Mouse (Mus musculus) liver, embryonic 15.5 days (tissue): ENCODE data around the gene Guca1a. TPM values are rescaled to one million over a fixed set of nuclear protein-coding genes. Genes with fewer than 3 reads are reported as not detected.
A peak's percentile ranks its signal among the peaks of the same experiment; 100 is the strongest.
"Not testable (repeated sequence)": the region's sequence is repeated elsewhere in the genome, so short reads cannot be mapped to it uniquely, and the experiment has no call there.

ENCODE experiments used
- ATAC-seq: fragments of 200-750 bp; cut with Nextera tagmentation; 2 replicates; pipeline ENCODE4 v1.8.0; 2017; ENCODE audit warnings: moderate number of reproducible peaks, mild to moderate bottlenecking, moderate library complexity; ENCODE audit not compliant: insufficient read depth
- H3K27ac ChIP-seq: fragments of 300-500 bp; sonication (generic); replicated peaks from 2 replicates; pipeline ENCODE4 v1.5.1; 2015; ENCODE audit warnings: mild to moderate bottlenecking, inconsistent platforms
- H3K27me3 ChIP-seq: fragments of 300-500 bp; sonication (generic); 2 replicates; pipeline ENCODE4 v1.6.1; 2015; ENCODE audit warnings: mild to moderate bottlenecking, inconsistent platforms
- H3K36me3 ChIP-seq: fragments of 300-500 bp; sonication (generic); replicated peaks from 2 replicates; pipeline ENCODE4 v1.6.1; 2015; ENCODE audit warnings: moderate library complexity, mild to moderate bottlenecking, inconsistent platforms
- H3K4me1 ChIP-seq: fragments of 300-500 bp; sonication (generic); replicated peaks from 2 replicates; pipeline ENCODE4 v1.6.1; 2015; ENCODE audit warnings: inconsistent platforms
- H3K4me2 ChIP-seq: fragments of 300-500 bp; sonication (generic); 2 replicates; pipeline ENCODE4 v1.6.1; 2015; ENCODE audit warnings: moderate library complexity, mild to moderate bottlenecking, inconsistent platforms
- H3K4me3 ChIP-seq: fragments of 300-500 bp; sonication (generic); replicated peaks from 2 replicates; pipeline ENCODE4 v1.5.1; 2015; ENCODE audit warnings: mild to moderate bottlenecking, inconsistent platforms
- H3K9ac ChIP-seq: fragments of 300-500 bp; sonication (generic); 2 replicates; pipeline ENCODE4 v1.6.1; 2015; ENCODE audit warnings: moderate library complexity, mild to moderate bottlenecking, inconsistent platforms
- H3K9me3 ChIP-seq: fragments of 300-500 bp; sonication (generic); replicated peaks from 2 replicates; pipeline ENCODE4 v1.6.1; 2016; ENCODE audit warnings: inconsistent platforms
- WGBS: fragments of 180-500 bp; shearing (Covaris S2); methylation state at CpG from one replicate; pipeline ENCODE4 v1.1.7; 2015; ENCODE audit warnings: mixed read lengths; ENCODE audit not compliant: insufficient replicate concordance; 5-methylcytosine and 5-hydroxymethylcytosine counted together
- polyA plus RNA-seq: library from polyadenylated mRNA; unstranded; fragments of >200 nt; fragmentation: Nextera tagmentation; extraction: Ambion mirVana; gene quantifications from 2 replicates; pipeline ENCODE4 v1.2.1, GENCODE M21; 2015

The Guca1a gene
- polyA plus RNA-seq, 1 experiment from 2014 or later: 1.2 TPM

DNA sequence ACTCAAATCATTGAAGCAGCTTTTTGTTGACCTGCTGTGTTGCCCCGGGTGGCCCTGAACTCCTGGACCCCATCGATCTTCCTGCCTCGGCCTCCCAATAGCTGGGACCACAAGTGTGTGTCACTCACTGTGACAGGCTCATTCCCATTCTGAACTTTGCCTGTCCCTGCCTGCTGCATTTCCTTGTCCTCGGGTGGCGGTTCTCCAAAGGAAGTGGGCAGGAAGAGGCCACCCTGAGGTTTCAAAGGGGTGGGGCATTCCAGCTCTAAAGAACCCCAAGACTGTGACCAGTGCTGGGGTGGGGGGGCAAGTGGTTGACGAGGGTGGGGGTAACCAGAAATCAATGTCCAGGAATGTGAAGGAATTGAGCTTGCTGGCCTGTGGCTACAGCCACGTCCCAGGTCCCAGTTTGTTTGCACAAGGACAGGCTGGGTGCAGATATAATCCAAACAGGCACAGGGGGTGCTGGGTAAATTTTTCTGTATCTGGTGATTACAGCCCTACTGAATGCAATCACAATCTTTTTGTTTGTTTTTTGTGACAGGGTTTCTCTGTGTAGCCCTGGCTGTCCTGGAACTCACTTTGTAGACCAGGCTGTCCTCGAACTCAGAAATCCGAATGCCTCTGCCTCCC lies 39.1 kb upstream of the Guca1a start:
- Histone ChIP-seq H3K36me3 (no peaks in the 10 kb centered on the region), H3K27ac (peak overlapping the region; percentile 74), H3K4me3 (no peak overlapping the region), H3K27me3 (peaks cover 44% of the 10 kb centered on the region), H3K4me2 (peak overlapping the region; percentile 23; the same call in 1 of the 2 replicates), H3K9ac (no peak overlapping the region), H3K9me3 (no peaks in the 10 kb centered on the region), H3K4me1 (peaks cover 62% of the 10 kb centered on the region)
- WGBS: 18% methylated on average over 9 of the region's 9 CpGs
- ATAC-seq: peak; percentile 67

DNA sequence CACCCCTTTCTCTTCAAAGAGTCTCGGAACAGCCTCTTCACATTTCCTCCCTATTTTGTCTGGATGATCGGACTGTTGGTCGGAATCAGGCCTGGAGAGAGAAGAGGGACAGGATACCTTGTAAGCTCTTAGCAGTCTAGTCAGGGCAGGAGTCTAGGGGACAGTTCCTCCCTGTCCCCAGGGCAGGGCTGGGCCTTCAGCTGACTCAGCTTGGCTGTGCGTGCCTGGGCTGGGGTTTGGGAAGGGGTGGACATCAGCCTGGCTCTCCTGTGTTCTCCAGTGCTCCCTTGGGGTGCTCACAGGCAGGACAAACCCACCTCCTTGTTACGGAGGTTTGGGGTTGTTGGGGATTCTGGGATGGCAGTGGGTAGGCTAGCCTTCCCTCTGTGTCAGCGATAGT lies 38.2 kb upstream of the Guca1a start:
- Histone ChIP-seq H3K4me2 (peak overlapping the region; percentile 69), H3K9me3 (no peaks in the 10 kb centered on the region), H3K27ac (peak overlapping the region; percentile 74), H3K27me3 (peaks cover 44% of the 10 kb centered on the region), H3K9ac (no peak overlapping the region), H3K4me3 (no peak overlapping the region), H3K36me3 (no peaks in the 10 kb centered on the region), H3K4me1 (peaks cover 54% of the 10 kb centered on the region)
- no peak for ATAC-seq
- WGBS: 56% methylated on average over 6 of the region's 6 CpGs

DNA sequence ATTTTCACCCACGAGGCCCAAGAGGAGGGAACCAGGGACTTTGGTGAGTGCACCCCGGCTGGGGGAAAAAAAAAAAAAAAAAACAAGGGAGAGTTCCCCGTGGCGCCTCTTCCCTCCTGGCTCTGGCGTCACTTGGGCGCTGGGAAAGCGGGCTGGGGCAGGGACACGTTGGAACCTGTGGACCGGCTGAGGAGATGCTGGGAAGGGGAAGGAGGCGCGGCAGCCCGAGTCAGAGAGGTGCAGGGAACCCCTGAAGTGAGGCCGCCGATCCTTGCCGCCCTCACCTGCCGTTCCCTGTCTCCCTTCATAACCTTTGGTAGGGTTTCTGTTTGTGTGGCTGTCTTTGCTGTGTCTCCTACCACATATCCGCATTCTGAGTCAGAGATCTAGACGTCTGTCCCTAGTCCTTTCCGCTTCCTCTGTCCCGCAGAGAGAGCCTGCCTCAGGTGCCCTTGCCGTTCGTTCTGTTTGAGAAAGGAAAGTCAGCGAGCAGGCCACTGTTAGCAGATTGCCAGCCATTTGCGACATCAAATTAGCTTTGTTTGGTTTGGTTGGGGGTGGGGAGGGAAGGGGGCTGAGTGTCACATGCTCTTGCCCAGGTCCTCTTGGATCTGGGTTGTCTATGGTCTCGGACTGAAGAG lies 36.6 kb upstream of the Guca1a start, which contains the start of gene 1700001C19Rik:
TSS of gene 1700001C19Rik (minus strand) at position 470 of the 641 bp plus-strand sequence.
- Histone ChIP-seq H3K9me3 (no peaks in the 10 kb centered on the region), H3K9ac (peak within 1 kb of the TSS; percentile 54), H3K4me1 (peaks cover 54% of the 10 kb centered on the region), H3K27me3 (peaks cover 44% of the 10 kb centered on the region), H3K27ac (peak within 1 kb of the TSS; percentile 72), H3K36me3 (no peaks in the 10 kb centered on the region), H3K4me2 (peak within 1 kb of the TSS; percentile 69), H3K4me3 (peak within 1 kb of the TSS; percentile 59)
- WGBS: 4% methylated on average over 25 of the region's 25 CpGs
- ATAC-seq: peak; percentile 29; the same call in 1 of the 2 replicates

DNA sequence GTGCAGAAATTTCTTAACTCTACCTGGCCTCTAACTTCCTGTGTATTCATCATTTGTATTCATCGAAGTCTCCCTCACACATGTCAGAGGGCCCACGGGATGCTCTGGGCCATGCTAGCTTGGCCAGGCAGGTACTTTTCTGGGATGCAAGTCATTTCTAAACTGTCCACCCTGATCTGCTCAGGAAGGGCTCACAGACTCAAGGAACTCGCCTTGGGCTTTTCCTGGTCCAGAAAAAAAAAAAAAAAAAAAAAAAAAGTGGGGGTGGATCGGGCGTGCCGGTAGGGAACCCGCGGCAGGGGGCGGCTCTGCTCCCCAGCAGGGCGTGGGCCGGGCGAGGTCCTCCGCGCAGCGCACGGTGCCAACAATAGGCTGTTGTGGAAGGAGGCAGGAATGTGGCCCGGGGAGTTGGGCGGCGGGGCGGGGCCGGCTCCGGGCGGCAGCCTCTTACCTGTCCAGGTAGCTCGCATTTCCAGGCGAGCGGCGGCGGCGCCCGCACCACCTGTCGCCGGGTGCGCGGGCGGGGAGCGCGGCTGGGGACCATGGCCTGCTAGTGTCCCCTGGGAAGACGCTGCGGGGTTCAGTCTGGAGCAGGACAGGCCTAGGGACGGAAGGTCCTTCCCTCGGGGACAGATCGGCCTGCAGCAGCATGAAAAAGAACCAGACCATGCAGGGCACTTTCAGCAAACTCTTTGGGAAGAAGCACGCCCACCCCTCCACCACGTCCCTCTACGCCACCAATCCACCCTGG lies 35.9 kb upstream of the Guca1a start, which contains the start of gene AI661453:
TSS of gene AI661453 (plus strand) at position 460 of the 751 bp plus-strand sequence.
- peak within 1 kb of the TSS; percentile 59 for H3K4me3 ChIP-seq
- WGBS: 1% methylated on average over 45 of the region's 45 CpGs
- peaks cover 47% of the 10 kb centered on the region for H3K4me1 ChIP-seq
- ATAC-seq: no peak
- no peaks in the 10 kb centered on the region for H3K9me3 ChIP-seq
- peaks cover 44% of the 10 kb centered on the region for H3K27me3 ChIP-seq
- peak within 1 kb of the TSS; percentile 54 for H3K9ac ChIP-seq
- peak within 1 kb of the TSS; percentile 72 for H3K27ac ChIP-seq
- H3K4me2 ChIP-seq: peak within 1 kb of the TSS; percentile 69
- H3K36me3 ChIP-seq: no peaks in the 10 kb centered on the region

DNA sequence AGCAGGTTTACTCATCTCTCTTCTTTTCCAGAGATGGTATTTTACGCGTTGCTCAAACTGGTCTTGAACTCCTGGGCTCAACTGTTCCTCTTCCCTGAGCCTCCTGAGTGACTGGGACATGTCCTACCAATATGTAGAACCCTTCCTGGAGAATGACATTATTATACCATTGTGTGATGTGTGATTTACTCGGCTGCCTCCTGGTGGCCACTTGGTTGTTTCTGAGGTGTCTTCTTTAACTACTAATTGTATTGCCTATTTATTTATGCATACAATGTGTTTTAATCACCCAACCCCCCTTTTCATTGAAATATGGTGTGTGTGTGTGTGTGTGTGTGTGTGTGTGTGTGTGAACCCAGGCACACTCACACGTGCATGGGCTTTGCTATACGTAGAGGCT lies 30.4 kb upstream of the Guca1a start:
- Histone ChIP-seq H3K27ac (no peak overlapping the region), H3K9me3 (no peaks in the 10 kb centered on the region), H3K27me3 (peaks cover 23% of the 10 kb centered on the region), H3K4me1 (peaks cover 9% of the 10 kb centered on the region; the same call in 1 of the 2 replicates), H3K4me2 (no peak overlapping the region), H3K9ac (no peak overlapping the region), H3K4me3 (no peak overlapping the region), H3K36me3 (no peaks in the 10 kb centered on the region)
- 53% methylated on average over 5 of the region's 5 CpGs for WGBS
- no peak for ATAC-seq

DNA sequence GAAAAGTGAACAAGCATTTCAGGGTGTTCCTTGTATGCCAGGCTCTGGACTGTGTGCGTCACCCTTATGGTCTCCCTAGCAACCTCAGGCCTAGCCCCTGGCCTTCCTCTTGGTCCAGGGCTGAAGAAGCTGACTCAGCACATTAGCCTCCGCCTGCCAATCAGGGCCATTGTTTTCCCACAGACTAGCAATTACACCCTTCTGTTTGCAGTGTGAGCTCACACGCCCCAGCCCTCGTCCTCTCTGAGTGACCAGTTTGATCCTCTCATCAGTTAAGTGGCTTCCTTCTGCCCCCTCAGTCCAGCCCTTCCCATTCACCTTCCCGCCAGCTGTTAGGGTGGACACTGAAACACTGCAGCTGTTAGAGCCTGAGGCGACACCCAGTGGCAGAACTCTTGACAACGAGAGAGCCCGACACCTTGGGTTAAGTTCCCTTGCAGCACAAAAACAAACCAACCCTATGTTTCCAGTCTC lies 28.5 kb upstream of the Guca1a start:
- H3K4me2 ChIP-seq: no peak overlapping the region
- H3K4me3 ChIP-seq: no peak overlapping the region
- no peak overlapping the region for H3K27ac ChIP-seq
- WGBS: 18% methylated on average over 8 of the region's 8 CpGs
- no peaks in the 10 kb centered on the region for H3K36me3 ChIP-seq
- no peak overlapping the region for H3K9ac ChIP-seq
- H3K27me3 ChIP-seq: peaks cover 15% of the 10 kb centered on the region
- no peaks in the 10 kb centered on the region for H3K9me3 ChIP-seq
- no peak for ATAC-seq
- H3K4me1 ChIP-seq: peaks cover 9% of the 10 kb centered on the region; the same call in 1 of the 2 replicates

DNA sequence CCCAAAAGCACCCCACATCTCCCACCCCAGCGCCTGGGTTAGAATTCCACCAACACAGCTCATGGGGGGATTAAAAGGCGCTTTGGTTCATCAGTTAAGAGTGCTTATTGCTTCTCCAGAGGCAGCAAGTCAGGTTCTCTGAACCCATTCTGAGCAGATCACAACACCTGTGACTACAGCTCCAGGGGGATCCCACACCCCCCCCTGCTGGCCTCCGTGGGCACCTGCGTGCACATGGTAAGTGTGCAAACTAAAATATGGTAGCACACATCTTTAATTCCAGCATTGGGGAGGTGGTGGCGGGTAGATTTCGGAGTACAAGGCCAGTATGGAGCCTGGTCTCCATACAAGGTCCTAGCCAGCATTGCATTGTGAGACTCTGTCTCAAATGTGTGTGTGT lies 26.9 kb upstream of the Guca1a start:
- Histone ChIP-seq H3K27ac (no peak overlapping the region), H3K4me3 (no peak overlapping the region), H3K9ac (no peak overlapping the region), H3K9me3 (no peaks in the 10 kb centered on the region), H3K4me1 (peaks cover 9% of the 10 kb centered on the region; the same call in 1 of the 2 replicates), H3K36me3 (no peaks in the 10 kb centered on the region), H3K27me3 (peaks cover 15% of the 10 kb centered on the region), H3K4me2 (no peak overlapping the region)
- 59% methylated on average over 6 of the region's 6 CpGs for WGBS
- no peak for ATAC-seq

DNA sequence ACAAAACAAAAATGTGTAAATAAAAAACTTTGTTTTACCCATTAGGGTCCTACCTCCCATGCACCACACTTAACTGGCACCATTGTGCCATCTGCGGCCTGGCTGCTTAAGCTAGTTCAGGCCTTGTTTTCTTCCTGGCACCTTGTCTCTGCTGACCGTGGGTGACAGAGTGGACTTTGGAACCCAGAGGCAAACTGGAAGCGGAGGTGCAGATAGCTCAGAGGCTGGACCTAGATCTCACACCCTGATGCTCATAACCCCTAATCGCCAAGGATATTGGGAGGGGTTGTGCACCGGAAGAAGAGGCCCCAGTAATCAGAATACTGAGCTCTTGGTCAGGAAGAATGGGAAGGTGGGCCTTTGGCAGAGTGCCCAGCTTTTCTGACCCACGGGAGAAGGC lies 23.8 kb upstream of the Guca1a start:
- no peak overlapping the region for H3K4me2 ChIP-seq
- H3K27me3 ChIP-seq: peaks cover 12% of the 10 kb centered on the region
- H3K36me3 ChIP-seq: no peaks in the 10 kb centered on the region
- peaks cover 9% of the 10 kb centered on the region; the same call in 1 of the 2 replicates for H3K4me1 ChIP-seq
- no peak overlapping the region for H3K9ac ChIP-seq
- H3K4me3 ChIP-seq: no peak overlapping the region
- ATAC-seq: no peak
- no peaks in the 10 kb centered on the region for H3K9me3 ChIP-seq
- no peak overlapping the region for H3K27ac ChIP-seq
- 50% methylated on average over 6 of the region's 6 CpGs for WGBS

DNA sequence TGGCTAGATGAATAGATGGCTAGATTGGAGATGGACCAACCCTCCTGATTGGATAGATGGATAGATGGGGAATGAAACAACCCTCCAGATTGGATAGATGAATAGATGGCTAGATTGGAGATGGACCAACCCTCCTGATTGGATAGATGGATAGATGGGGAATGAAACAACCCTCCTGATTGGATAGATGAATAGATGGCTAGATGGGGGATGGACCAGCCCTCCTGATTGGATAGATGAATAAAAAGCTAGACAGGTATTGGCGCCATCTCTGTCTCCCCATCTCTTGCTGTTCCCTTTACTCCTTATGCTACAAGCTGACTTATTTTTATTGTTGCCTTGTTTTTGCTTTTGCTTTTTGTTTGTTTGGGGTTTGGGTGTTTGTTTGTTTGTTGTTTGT lies 22.2 kb upstream of the Guca1a start:
- H3K27me3 ChIP-seq, H3K36me3 ChIP-seq, H3K27ac ChIP-seq, H3K4me3 ChIP-seq, H3K4me1 ChIP-seq, H3K9me3 ChIP-seq, H3K4me2 ChIP-seq, ATAC-seq, H3K9ac ChIP-seq: not testable (repeated sequence)
- WGBS: 71% methylated on average over 1 of the region's 1 CpGs

DNA sequence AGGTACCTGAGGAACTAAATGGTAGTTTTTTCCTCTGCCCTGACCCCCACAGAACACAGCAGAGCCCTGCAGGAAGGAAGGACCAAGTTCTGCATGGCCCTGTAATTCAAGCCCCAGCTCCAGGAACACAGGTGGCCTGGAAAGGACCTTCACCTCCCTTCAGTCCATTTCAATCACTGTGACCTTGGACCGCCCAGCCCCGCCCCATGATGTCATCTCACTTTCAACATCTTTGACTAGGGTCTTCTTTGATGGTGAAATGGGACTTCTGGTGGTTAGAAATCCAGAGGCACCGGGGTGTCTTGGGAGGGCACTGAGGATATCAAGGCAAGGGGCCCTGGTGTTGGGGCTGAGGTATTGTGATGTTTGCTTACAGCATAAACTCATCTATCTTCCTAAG lies 21.2 kb upstream of the Guca1a start:
- Histone ChIP-seq H3K4me2 (no peak overlapping the region), H3K9me3 (no peaks in the 10 kb centered on the region), H3K4me3 (no peak overlapping the region), H3K4me1 (0 out of 2 replicates have a peak, but pooled peaks cover 2% of the 10 kb centered on the region), H3K27me3 (no peaks in the 10 kb centered on the region), H3K9ac (no peak overlapping the region), H3K27ac (no peak overlapping the region), H3K36me3 (no peaks in the 10 kb centered on the region)
- no peak for ATAC-seq
- WGBS: 54% methylated on average over 3 of the region's 3 CpGs

DNA sequence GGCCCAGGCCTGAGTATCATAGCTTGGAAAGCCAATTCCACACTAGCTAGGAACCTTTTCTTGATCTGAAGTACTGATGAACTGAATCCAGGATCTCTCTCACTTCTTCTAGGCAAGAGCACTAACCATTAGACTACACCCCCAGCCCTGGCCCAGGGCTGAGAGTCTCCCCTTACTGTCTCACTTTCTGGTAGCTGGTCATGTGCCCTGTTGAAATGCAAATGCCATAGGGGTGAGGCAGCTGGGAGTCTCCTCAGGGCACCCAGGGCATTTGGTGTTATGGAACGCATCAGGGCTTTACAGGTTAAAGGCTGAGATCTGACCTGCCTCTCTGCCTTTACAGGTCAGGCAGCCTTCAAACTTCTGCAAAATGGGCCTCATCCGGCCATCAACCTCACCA lies 19.8 kb upstream of the Guca1a start:
- WGBS: 58% methylated on average over 2 of the region's 2 CpGs
- Histone ChIP-seq H3K9ac (no peak overlapping the region), H3K4me3 (no peak overlapping the region), H3K36me3 (no peaks in the 10 kb centered on the region), H3K4me1 (no peaks in the 10 kb centered on the region), H3K9me3 (no peaks in the 10 kb centered on the region), H3K4me2 (no peak overlapping the region), H3K27me3 (no peaks in the 10 kb centered on the region; the same call in 1 of the 2 replicates), H3K27ac (no peak overlapping the region)
- no peak for ATAC-seq
